Mouse (Mus musculus) thymus, postnatal 25 days (tissue): ENCODE measurements around the gene 1700019N19Rik.

ENCODE experiments used
- DNase-seq: peaks from one replicate; pipeline ENCODE4 v3.0.0; 2022

1700019N19Rik gene

GRCm38 (mm10) chr19:58794284-58794683 is at the start of gene 1700019N19Rik:
TSS of gene 1700019N19Rik (minus strand) at chr19:58794461.
- no peak for DNase-seq

DNA sequence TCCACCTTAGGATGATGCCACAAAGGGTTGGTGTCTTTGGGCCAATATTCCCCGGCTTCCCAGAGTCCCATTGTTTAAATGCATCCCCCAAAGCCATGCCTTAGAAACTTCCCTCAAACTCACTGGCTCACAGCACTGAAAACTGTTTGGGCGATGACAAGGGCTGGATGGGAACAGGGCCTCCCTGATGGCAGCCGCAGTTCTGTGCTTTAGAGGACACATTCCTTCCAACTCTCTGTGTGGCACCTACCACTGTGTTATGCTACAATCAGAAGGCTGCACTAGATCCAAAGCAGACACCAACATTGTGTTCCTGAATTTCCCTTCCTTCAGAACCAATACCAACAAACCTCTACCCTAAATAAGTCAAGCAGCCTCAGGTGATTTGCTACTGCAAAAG is 49.3 kb upstream of the 1700019N19Rik start:
- DNase-seq, result no peak

DNA sequence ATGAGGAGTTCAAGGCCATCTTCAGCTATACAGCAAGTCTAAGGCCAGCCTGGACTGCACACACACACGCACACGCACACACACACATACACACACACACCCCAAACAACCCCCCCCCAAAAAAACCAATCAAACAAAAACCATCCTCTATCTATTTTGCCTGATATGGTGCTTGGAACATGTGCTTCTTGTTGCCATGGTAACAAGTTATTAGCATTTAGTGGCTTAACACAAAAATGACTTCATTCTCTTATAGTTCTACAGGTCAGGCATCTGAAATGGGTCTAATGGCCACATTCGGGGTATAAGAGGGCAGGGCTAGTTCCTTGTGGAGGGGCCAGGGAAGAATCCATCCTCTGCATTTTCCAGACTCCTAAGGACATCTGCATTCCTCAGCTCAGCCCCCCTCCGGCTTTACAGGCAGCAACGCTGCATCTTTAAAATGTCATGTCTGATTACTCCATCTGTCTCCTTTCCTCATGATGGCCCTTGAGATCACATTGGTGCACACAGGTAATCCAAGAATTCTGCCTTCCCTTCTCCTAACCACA is 46.5 kb upstream of the 1700019N19Rik start:
- no peak for DNase-seq

- no peak for DNase-seq
These were observed 45.5 kb upstream of the 1700019N19Rik start for GRCm38 (mm10) chr19:58839806-58840205.

DNA sequence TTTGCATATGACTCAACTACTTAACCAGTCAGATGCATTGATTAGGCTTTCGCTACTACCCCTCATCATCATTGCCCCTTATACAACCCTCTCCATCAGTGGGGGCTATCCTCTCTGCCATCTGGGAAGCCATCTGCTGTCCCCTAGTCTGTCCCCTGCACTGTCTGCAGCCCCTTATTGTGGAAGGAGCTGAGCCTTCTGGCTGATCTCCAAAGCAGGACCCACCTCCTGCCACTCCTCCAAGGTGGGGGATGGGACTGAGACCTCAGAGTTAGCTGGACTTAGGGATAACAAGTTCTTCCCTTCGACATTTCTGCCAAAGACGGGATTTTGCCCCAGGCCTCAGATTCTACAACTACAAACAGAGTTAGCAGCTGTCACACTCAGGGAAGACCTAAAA is 45.1 kb upstream of the 1700019N19Rik start:
- no peak for DNase-seq

- no peak for DNase-seq
These were observed 44.4 kb upstream of the 1700019N19Rik start for GRCm38 (mm10) chr19:58838706-58839105.

DNA sequence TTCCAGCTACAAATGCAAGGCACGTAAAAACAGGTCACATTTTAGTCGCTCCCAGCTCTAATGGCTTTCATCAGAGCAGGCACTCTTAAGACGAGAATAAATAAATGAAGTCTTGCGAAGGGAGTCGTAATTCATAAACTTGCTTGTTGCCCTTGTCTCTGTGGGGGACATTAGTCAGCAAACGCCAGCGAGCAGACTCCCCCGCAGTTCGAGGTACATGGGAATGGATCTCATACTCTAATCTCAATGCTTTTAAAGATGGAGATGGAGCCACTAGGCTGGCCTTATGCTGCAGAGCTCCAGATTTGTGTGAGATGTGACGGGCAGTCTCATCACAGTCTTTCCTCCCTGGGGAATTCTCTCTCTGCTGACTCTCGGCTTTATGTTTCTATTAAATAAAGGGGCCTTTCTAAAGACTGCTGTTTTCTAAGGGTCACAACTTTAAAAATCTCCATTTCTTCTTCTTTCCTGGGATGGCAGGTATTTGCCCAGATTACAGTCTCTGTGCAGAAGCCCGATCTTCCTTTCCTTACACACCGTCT is 39.4 kb upstream of the 1700019N19Rik start:
- DNase-seq, result no peak

DNA sequence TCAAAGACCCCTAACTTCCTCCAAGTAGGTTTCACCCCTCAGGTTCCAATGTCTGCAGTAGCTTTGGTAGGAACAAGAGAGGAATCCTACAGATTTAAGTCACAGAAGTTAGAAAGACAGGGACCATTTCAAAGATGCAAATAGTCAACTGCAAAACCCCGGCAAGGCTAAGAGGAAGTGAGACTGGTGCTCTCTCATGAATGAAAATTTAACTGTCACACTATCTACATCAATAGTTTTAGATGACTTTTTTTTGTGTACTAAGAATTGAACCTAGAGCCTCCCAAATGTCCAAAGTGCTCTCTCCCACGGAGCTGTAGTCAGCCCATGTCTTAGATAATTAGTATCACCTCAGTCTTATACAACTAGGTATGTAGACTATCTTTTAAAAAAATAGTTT is 38.7 kb upstream of the 1700019N19Rik start:
- DNase-seq, result no peak

DNA sequence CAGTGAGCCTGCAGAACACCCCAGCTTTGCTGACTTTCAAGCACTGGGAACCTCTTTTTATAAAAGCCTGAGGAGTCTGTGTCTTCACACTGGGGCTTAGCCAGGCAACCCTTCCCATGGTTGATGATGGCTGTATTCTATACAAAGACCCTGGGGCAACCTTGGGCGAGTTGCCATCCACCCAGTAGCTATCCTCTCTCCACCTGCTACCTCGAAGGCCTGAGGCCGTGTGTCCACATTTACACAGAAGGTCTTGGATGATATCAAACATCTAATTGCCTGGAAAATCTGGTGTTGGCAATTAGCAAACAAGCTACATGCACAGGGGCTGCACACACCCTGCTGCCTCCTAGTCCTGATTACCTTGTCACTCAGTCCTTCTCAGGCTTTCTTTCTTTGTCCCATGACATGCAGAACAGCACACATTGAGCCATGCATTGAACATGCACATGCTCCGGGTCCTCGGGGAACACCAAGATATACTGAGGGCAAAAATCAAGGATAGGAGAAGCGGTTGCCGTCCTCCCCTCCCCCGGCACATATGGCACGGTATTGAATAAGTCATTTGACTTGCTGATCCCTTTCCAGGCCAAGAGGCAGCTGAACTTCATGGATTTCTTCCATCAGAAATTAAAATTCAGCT is 37.1 kb upstream of the 1700019N19Rik start:
- DNase-seq, result no peak

DNA sequence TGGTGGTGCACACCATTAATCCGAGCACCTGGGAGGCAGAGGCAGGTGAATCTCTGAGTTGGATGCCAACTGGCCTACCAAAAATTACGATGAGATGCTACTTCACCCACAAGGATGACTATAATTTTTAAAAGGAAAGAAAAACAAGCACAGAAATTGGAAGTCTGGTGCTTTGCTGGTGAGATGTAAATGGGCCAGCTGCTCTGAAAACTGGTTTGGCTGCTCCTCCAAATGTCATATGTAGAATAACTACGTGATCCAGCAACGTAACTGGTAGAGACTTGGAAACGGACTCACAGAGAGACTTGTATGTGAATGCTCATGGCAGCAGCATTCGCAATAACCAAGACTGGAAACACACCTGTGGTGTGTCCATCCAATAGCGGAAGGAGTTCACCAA is 35.9 kb upstream of the 1700019N19Rik start:
- no peak for DNase-seq

DNA sequence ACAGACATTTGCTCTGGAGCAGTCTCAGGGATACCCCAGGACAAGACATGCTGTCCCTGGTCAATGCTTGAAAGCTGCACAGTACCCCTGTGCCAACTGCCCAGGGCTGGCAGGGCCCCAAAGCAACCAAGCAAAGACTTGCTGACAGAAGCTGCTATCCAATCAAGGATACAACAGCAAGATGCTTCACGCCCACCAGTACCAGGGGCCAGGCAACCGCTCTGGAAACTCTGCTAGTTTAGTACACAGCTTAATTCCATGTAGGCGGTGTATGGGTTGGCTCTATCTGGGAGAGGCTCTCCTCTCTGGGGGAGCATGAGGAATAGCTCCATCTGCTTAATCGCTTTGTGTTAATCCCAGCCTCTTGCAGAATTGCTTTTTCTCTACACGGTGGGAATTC is 35.3 kb upstream of the 1700019N19Rik start:
- DNase-seq, result no peak

DNA sequence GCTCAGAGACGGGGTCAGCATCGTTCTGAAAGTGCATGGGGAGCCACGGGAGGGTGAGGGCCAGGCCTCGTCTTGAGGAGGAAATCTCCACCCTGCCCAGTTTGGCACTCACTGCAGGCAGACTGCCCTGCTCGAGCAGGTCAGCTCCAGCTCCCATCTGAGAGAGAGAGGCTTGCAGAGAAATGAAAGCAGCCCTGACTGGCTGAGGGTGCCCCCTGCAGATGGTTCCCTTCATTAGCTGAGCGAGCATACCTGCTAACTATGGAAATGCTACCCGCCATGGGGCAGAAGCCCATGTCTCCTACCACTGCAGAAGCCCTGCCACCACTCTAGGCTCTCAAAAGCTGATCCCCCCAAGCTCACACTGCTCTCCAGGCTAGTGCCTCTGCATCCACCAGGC is 33.4 kb upstream of the 1700019N19Rik start:
- DNase-seq, result no peak

- no peak for DNase-seq
These were observed 30.1 kb upstream of the 1700019N19Rik start for GRCm38 (mm10) chr19:58824316-58824715.

DNA sequence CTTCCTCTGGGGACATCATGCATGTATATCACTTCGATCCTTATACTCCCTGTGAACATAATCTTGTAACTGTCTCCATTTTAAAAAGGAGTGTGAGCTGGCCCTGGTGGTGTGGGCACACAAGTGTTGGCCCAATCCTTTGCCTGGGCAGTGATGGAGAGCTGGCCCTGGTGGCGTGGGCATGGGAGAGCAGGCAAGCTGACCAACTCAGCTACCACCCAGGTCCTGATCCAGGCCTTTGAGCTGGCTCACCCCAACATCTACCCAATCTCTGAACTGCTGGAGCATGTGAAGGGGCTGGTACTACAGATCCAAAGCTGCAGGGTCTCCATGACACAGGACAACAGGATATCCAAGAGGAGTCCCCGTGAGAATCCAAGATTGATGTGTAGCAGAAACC is 29.0 kb upstream of the 1700019N19Rik start:
- no peak for DNase-seq

GRCm38 (mm10) chr19:58822454-58823200 is 28.4 kb upstream of the 1700019N19Rik start:
- no peak for DNase-seq

GRCm38 (mm10) chr19:58818571-58819415 is 24.5 kb upstream of the 1700019N19Rik start:
- DNase-seq, result peak; percentile 23

DNA sequence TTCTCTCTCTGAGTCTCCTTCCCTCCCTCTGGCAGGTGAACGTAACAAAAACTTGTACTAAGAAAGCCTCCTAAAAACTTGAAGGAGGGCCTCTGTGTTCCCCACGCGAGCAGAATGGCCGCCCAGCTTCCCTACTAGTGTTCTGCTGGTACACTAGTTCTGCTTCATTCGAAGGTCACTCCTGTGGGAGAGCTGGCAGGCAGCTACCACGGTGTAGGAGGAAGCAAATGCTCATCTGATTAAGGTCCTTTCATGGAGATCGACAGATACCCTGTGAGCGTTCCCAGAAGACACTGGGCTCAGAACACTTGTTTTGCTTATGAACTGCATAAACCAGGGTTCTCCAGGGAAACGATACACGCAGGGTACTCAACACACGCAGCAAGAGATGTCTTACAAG is 23.1 kb upstream of the 1700019N19Rik start:
- no peak for DNase-seq

- DNase-seq, result no peak
These were observed 22.3 kb upstream of the 1700019N19Rik start for GRCm38 (mm10) chr19:58816453-58817041.

DNA sequence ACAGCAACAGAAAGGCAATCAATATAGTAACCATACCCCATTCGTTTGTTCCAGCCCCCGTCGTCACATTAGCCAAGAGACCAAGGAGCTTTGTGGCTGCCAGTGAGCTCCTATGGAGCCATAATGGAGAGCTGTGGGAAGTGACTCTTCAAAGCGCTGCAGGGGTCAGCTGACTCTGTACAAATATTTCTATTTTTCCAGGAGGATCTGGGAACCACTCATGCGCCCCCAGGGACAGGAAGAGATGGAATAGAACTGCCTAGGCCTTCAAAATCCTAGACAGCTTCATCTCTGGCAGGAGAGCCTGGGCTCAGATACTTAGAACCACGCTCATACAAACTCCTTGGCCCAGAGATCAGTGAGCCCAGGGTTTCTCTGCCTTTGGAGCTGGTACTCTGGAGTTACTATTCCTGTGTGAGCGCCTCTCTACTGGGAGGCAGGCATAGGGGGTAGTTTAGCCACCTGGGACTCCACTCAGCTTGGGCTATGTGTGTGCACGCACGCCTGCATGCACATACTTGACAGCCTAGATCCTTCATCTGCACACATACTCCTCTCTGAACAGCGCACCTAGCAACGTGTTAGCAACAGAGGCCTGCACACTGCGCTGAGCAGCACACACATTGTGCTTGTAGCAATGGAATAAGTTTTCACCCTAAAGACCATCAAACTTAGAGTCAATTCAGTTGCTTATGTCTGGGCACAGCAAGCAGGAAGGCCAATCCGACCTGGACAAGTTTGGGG is 21.1 kb upstream of the 1700019N19Rik start:
- DNase-seq, result no peak

- no peak for DNase-seq
These were observed 16.3 kb upstream of the 1700019N19Rik start for GRCm38 (mm10) chr19:58810536-58810935.

GRCm38 (mm10) chr19:58808864-58809263 is 14.6 kb upstream of the 1700019N19Rik start:
- DNase-seq, result no peak

DNA sequence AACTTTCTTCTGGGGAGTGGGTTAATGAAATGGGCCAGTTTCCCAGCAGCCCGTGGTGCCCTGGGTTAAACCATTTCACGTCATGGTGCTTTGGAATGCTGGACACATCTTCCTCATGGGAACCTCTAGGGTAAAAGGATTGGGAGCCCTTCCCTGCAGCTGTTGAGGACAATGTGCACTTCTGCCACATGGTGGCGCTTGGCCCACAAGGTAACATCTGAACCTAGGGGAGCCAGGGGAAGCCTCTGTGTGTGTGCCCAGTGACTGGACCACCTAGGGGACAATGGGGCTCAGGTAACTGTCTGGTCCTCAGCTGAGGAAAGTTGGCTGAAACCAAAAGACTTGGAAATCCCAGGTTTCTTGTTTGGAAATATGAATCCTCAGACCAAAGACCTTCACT is 12.1 kb upstream of the 1700019N19Rik start:
- peak; percentile 35 for DNase-seq
